Mouse (Mus musculus) CH12.LX (cell line): ENCODE measurements around the gene 4930415O20Rik.

Experiments used
- CTCF ChIP-seq, 2 experiments: IDR thresholded peaks in 1 of 2; conservative IDR thresholded peaks in 1 of 2; 2 replicates each; pipeline ENCODE4 v1.5.1; 2011 to 2012; ENCODE audit warnings: low read depth in 2 of 2, low read length in 2 of 2, improper control_type of control experiment in 1 of 2, inconsistent platforms in 1 of 2, mild to moderate bottlenecking in 1 of 2, moderate library complexity in 1 of 2
- HCFC1 ChIP-seq: IDR thresholded peaks from 2 replicates; pipeline ENCODE4 v1.6.1; 2012; ENCODE audit warnings: low read depth, mild to moderate bottlenecking, inconsistent platforms, low read length, improper control_type of control experiment
- USF2 ChIP-seq: conservative IDR thresholded peaks from 2 replicates; pipeline ENCODE4 v1.6.1; 2011; ENCODE audit warnings: low read depth, low read length, improper control_type of control experiment
- ZNF384 ChIP-seq: IDR thresholded peaks from 2 replicates; pipeline ENCODE4 v1.6.1; 2012; ENCODE audit warnings: low read depth, low read length, improper control_type of control experiment, inconsistent platforms

DNA sequence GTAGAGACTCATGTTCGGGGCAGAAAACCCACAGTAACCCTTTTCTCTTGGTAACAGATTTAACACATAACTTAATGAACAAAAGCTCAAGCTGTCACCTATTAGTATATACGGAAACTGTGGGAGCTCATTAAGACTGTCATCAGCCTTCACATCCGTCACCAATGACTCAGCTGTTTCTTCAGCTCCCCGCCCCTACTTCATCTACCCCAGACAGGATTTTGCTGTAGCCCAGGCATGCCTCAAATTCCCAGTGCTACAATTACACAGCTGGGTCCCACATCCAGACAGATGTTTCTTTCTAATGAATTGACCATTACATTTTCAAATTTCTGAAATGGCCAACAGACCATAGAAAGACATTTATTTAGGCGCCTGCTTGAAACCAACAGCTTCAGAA is 44.7 kb upstream of the 4930415O20Rik start:
- TF ChIP-seq CTCF (conservative IDR thresholded peaks at IDR 0.05 in 1 of 2, IDR thresholded peaks at IDR 0.05 in 1 of 2; ENCODE audit: low read depth in 2 of 2, low read length in 2 of 2) (no peak), ZNF384 (no peak), HCFC1 (no peak), USF2 (no peak)
